Mouse (Mus musculus): ENCODE data around the gene Tbl1xr1. TPM values are rescaled to one million over a fixed set of nuclear protein-coding genes. Genes with fewer than 3 reads are reported as not detected.

Tbl1xr1 gene
- polyA plus RNA-seq, 3 experiments from 2014 or later: 24.4 to 29.1 (median 27.5) TPM

GRCm38 (mm10) chr3:22223023-22223422 lies 146.6 kb downstream of the Tbl1xr1 start:
- no peak for ATAC-seq

GRCm38 (mm10) chr3:22228052-22228451 lies 151.6 kb downstream of the Tbl1xr1 start:
- no peak for ATAC-seq

- ATAC-seq: no peak
Observed at GRCm38 (mm10) chr3:22230635-22231034, 154.2 kb downstream of the Tbl1xr1 start.

- ATAC-seq: no peak
Observed at GRCm38 (mm10) chr3:22238106-22238900, 161.9 kb downstream of the Tbl1xr1 start.

Measured in inflammation-experienced regulatory T-cells, adult 6 months (primary cell).